Mouse (Mus musculus) right cerebral cortex, postnatal 14 days (tissue): ENCODE data around the gene Tpm4.

ENCODE experiments used
- DNase-seq: peaks from one replicate; pipeline ENCODE4 v3.0.0; 2022

Tpm4 gene

DNA sequence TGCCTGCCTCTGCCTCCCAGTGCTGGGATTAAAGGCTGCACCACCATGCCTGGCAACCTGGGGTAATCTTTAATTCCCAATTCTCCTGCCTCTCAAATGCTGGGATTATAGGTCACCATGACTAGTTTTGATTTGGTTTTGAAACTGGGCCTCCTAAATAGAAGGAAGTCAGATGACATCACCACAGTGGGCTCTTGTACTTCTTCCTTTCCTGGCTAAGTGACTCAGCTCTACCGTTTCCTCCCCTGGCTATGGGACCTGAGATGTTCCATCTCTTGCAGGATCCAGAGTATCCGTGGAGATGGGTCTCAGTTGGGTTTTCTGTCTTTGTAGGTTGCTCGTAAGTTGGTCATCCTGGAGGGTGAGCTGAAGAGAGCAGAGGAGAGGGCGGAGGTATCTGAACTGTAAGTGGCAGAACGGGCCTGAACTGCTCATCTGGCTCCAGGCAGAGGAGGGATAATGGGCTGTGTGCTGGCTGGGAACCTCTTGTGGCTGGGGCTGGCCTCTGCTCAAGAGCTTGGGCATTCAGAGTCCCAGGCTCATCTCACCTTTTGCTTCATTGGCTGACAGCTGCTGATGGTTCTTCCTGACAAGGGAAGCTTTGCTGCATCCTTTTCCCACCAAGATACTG is 9.7 kb downstream of the Tpm4 start:
- DNase-seq = no peak

DNA sequence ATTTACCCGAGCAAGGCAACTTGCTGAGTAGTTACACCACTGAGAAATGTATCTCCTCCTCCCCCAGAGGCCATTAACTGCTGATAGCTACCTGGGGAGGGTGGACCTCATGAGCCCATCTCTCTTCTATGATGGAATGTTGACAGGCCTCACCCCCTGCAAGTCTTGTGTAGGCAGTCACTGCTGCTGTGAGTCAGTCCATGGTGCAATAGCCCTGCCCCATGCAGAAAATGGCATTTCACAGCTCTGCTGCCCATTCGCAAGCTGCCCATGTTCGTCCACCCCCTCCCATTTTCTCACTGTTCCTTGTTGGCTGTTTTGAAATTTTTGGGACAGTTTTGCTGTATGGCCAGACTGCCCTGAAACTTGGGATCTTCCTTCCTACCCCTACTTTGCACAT is 10.7 kb downstream of the Tpm4 start:
- DNase-seq = no peak

- DNase-seq = no peak
Observed at GRCm38 (mm10) chr8:72146056-72146455, 11.3 kb downstream of the Tpm4 start.

- DNase-seq = no peak
Observed at GRCm38 (mm10) chr8:72146556-72146955, 11.8 kb downstream of the Tpm4 start.

GRCm38 (mm10) chr8:72147266-72147665 is 12.5 kb downstream of the Tpm4 start:
- no peak for DNase-seq

- DNase-seq = no peak
Observed at GRCm38 (mm10) chr8:72149056-72149455, 14.3 kb downstream of the Tpm4 start.

- no peak for DNase-seq
Observed at GRCm38 (mm10) chr8:72151418-72152078, 16.8 kb downstream of the Tpm4 start.

DNA sequence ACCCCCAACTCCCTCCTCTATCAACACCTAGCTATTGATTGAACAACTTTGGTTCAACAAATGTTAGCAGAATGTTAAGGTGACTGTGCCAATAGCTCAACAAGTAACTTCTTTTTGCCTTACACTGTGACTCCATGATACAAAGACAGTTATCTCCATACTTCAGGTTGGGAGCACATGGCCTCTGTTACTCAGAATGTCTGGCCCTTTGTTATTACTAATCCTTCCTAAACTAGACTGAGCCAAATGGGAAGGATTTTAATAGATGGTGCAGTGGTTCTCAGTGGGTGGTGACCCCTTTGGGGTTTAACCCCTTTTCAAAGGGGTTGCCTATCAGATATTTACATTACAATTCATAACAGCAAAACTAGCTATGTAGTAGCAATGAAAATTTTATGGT is 18.6 kb downstream of the Tpm4 start:
- DNase-seq = no peak

- DNase-seq = no peak
Observed at GRCm38 (mm10) chr8:72158096-72158495, 23.3 kb downstream of the Tpm4 start.

DNA sequence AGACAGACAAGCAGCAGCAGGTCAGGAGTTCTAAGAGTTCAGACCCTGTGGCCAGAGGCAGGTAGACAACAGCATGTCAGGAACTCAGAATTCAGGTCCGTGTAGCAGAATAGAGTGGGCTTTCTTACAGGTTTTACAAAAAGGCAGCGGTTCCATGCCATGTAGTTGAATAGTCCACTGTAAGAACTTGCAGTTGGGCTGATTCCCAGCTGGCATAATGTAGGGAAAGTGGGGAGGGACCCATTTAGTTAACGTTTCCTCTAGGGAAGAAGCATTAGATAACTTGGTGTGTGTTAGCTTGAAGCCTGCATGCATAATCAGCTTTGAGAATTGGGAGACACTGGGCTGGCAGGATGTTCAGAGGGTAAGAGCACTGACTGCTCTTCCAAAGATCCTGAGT is 24.0 kb downstream of the Tpm4 start:
- DNase-seq = no peak

DNA sequence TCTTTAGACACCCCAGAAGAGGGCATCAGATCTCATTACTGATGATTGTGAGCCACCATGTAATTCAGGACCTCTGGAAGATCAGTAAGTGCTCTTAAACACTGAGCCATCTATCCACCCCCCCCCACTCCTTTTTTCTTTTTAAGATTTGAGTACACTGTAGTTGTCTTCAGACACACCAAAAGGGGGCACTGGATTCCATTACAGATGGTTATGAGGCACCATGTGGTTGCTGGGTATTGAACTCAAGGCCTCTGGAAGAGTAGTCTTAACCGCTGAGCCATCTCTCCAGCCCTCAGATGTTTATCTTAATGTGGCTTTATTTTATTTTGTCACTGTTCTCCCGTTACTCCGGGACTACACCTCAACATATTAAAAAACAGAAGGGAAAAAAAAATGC is 25.2 kb downstream of the Tpm4 start:
- DNase-seq = no peak

GRCm38 (mm10) chr8:72160707-72161697 is 26.2 kb downstream of the Tpm4 start, which contains the start of gene Rab8a:
Gene Rab8a, plus strand, starts transcription at chr8:72161200.
- peak; percentile 99 for DNase-seq

DNA sequence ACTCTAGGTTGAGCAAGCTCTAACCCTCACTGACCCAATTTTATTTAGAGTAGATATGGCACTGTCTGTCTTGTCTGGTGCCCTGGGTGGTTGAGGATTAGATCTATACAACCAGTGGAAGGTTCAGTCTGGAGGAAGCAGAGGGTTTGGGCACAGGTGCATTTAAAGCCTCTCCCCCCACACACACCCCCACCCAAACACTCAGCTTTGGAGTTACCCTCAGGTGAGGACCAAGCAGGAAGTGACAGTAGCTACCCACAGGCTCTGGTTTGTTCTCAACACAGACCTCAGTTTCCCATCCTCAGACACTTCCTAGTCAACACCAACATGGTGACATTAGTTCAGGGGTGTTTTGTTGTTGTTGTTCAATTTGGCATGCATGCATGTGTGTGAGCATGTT is 28.0 kb downstream of the Tpm4 start:
- no peak for DNase-seq

DNA sequence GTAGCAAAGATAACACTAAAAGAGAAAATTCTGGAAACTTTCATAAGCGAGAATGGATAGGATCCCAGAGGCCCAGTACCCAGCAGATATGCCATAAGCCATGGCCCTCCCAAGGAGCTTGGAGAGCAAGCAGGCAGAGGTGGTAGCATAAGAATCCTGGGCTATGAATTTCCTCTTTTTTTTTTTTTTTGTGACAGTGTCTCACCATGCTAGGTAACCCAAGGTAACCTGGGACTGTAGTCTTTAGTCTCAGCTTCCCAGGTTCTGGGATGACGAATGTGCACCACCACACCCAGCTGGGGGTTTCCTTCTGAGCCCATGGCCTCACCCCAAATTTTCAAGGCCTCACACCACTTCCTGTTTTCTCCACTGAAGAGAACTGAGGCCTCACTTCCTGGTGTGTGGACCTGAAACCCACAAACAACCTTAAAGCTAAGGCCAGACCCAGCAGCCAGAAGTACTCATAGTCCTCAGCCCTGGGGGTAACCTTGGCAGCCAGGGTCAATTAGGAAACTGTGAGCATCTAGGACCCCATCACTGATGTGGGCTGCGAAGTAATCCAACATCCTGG is 34.4 kb downstream of the Tpm4 start:
- no peak for DNase-seq

- no peak for DNase-seq
Observed at GRCm38 (mm10) chr8:72169681-72170249, 35.0 kb downstream of the Tpm4 start.

GRCm38 (mm10) chr8:72177346-72177925 is 42.7 kb downstream of the Tpm4 start:
- DNase-seq = peak; percentile 79

DNA sequence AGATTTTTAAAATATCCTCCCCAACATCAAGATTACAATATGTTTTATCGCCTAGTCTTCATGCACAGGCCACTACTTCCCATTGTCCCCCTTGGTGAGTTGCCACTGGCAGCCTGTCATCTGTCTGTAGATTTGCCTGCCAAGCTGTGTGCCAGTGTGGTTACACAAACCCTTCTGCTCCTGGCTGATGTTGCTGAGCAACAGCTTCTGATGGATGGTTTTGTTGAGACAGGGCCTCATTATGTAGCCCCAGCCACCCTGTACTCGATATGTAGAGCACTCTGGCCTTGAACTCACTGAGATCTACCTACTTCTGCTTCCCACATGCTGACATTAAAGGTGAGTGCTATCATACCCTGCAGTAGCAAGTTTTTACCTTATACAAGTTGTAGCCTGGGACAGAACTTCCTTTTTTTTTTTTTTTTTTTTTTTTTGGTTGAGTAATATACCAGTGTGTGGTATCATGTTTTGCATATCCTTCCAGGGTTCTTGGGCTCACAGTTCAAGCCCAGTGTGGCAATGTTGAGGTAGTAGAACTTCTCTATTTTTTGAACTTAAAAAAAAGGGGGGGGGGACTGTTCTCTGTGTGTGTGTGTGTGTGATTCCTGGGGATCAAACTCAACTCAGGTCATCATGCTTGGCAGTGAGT is 48.9 kb downstream of the Tpm4 start:
- DNase-seq = no peak

DNA sequence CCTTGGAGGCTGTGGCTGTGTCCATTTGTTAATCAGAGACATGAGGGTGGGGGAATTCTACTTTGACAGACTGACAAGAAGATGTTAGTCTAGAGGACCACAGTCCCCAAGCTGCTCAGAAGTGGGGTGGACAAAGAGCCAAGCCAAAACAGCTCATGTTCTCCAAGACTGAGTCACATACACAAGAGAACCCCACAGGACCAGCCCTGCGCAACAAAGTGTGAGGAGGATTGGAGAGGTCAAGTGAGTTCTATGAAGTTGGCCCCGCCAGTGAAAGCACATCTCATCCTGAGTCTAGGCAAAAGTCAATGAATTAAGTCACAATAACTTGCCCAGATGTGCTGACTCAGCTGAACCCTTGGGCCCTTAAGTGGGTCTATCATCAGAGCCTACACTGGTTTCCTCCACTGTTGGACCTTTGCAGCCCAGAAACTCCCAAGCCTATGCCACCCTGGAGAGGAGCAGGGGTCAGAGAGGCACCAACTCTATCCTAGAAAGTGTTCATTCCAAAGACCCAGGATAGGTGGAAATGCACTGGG is 53.1 kb downstream of the Tpm4 start:
- no peak for DNase-seq

- DNase-seq = no peak
Observed at GRCm38 (mm10) chr8:72189417-72190214, 54.8 kb downstream of the Tpm4 start, which contains the start of gene Hsh2d. Gene Hsh2d, plus strand, starts transcription at chr8:72189638.

- DNase-seq = no peak
Observed at GRCm38 (mm10) chr8:72190215-72190539, 55.4 kb downstream of the Tpm4 start.

GRCm38 (mm10) chr8:72192065-72192464 is 57.3 kb downstream of the Tpm4 start:
- DNase-seq = no peak
